Mouse (Mus musculus): ENCODE data around the gene Emilin1. TPM values are rescaled to one million over a fixed set of nuclear protein-coding genes. Genes with fewer than 3 reads are reported as not detected.
A peak's percentile ranks its signal among the peaks of the same experiment; 100 is the strongest.

Gene Emilin1
- 0.50 and 0.81 TPM in 2 replicates for polyA plus RNA-seq (2012)

GRCm38 (mm10) chr5:30913060-30913841, at the start of gene Emilin1:
Emilin1 (plus strand) TSS chr5:30913402.
- Histone ChIP-seq H3K9me3 (ENCODE audit: control insufficient read depth, low read length) (no peaks in the 10 kb centered on the region), H3K4me3 (replicated peaks) (peak within 1 kb of the TSS; percentile 45), H3K36me3 (ENCODE audit: control insufficient read depth) (peaks cover 10% of the 10 kb centered on the region), H3K4me1 (ENCODE audit: control insufficient read depth) (peaks cover 64% of the 10 kb centered on the region), H3K27me3 (ENCODE audit: control insufficient read depth) (no peaks in the 10 kb centered on the region)
- TF ChIP-seq GATA1 (IDR thresholded peaks at IDR 0.05; ENCODE audit: low read length) = no peak
- no peak for TF ChIP-seq TAL1 (IDR thresholded peaks at IDR 0.05; ENCODE audit: low read length)

DNA sequence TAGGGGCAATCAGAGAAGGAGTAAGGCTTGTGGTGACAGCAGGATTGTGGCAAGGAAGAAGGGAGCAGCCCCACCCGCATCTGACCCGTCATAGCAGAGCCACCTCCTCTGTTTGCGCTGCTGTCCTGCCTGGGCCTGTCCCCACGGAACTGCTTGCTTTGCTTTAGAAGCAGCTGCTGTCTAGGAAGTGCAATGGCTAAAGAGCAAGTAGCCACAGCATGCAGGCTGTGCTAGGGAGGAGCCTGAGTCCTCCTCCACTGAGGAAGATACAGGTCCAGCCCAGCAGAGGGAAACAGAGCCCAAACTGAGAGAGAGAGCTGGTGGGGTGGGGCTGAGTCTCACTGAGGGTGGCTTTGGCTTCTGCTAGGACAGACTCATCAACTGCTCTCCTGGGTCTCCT, 49.4 kb upstream of the Emilin1 start:
- H3K27me3 ChIP-seq (ENCODE audit: control insufficient read depth) = peaks cover 9% of the 10 kb centered on the region; the same call in 1 of the 2 replicates
- no peak overlapping the region for H3K4me3 ChIP-seq (replicated peaks)
- peaks cover 8% of the 10 kb centered on the region for H3K4me1 ChIP-seq (ENCODE audit: control insufficient read depth)
- TF ChIP-seq TAL1 (IDR thresholded peaks at IDR 0.05; ENCODE audit: low read length) = no peak
- TF ChIP-seq GATA1 (IDR thresholded peaks at IDR 0.05; ENCODE audit: low read length) = no peak
- no peaks in the 10 kb centered on the region for H3K9me3 ChIP-seq (ENCODE audit: control insufficient read depth, low read length)
- H3K36me3 ChIP-seq (ENCODE audit: control insufficient read depth) = no peaks in the 10 kb centered on the region

DNA sequence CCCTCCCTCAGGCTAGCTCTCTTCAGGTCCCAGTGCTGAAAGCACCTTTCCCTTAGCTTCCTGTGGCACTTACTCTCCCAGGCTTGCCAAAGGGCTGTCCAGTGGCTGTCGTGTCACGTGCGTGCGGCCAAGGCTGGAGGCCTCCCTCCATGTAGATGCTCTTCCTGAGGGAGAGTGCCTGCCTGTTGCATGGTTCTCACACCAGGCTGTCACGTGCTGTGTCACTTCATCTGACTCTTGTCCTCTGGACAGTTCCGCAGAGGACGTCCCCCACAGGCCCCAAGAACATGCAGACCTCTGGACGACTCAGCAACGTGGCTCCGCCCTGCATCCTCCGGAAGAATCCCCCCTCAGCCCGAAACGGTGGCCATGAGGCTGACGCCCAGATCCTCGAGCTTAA, 48.9 kb upstream of the Emilin1 start:
- H3K4me3 ChIP-seq (replicated peaks) = no peak overlapping the region
- peaks cover 9% of the 10 kb centered on the region; the same call in 1 of the 2 replicates for H3K27me3 ChIP-seq (ENCODE audit: control insufficient read depth)
- no peaks in the 10 kb centered on the region for H3K36me3 ChIP-seq (ENCODE audit: control insufficient read depth)
- H3K9me3 ChIP-seq (ENCODE audit: control insufficient read depth, low read length) = no peaks in the 10 kb centered on the region
- no peak for TF ChIP-seq GATA1 (IDR thresholded peaks at IDR 0.05; ENCODE audit: low read length)
- no peak for TF ChIP-seq TAL1 (IDR thresholded peaks at IDR 0.05; ENCODE audit: low read length)
- H3K4me1 ChIP-seq (ENCODE audit: control insufficient read depth) = peaks cover 13% of the 10 kb centered on the region

DNA sequence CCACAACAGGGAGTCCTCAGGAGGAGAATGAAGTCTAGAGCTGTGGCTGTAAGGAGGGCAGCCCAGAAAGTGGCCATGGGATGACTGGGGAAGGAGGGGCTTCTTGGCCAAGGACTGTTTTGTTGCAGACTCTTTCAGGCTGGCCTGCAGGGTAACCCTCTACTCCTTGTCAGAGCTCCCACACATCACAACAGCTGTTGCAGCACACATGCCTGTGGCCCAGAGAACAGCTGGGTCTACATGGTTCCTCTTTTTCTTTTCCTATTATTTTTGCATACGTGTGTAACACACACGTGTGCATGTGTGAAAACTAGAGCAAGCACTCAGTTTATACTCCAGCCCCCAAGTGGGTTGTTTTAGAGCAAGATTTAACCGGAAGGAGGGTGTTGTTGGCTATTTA, 46.3 kb upstream of the Emilin1 start:
- Histone ChIP-seq H3K9me3 (ENCODE audit: control insufficient read depth, low read length) (no peaks in the 10 kb centered on the region), H3K27me3 (ENCODE audit: control insufficient read depth) (peaks cover 9% of the 10 kb centered on the region; the same call in 1 of the 2 replicates), H3K36me3 (ENCODE audit: control insufficient read depth) (peaks cover 12% of the 10 kb centered on the region), H3K4me1 (ENCODE audit: control insufficient read depth) (peaks cover 24% of the 10 kb centered on the region), H3K4me3 (replicated peaks) (no peak overlapping the region)
- TF ChIP-seq TAL1 (IDR thresholded peaks at IDR 0.05; ENCODE audit: low read length) (no peak), GATA1 (IDR thresholded peaks at IDR 0.05; ENCODE audit: low read length) (no peak)

DNA sequence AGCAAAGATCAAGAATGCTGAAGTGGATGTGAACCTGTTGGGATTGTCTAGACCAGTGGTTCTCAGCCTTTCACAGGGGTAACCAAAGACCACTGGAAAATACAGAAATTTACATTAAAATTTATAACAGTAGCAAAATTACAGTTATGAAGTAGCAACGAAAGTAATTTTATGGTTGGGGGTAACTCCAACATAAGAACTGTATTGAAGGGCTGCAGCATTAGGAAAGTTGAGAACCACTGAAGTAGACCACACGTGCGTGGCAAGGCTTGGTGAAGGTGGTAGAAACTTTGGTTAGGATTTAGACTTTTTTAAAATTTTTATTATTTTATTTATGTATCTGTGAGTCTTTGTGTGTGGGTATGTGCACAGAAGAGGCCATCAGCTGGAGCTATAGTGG, 45.5 kb upstream of the Emilin1 start, which contains the start of gene Tmem214:
Tmem214 (plus strand) TSS at position 301 of the 400 bp plus-strand sequence.
- peaks cover 20% of the 10 kb centered on the region for H3K36me3 ChIP-seq (ENCODE audit: control insufficient read depth)
- H3K27me3 ChIP-seq (ENCODE audit: control insufficient read depth) = peaks cover 9% of the 10 kb centered on the region; the same call in 1 of the 2 replicates
- H3K9me3 ChIP-seq (ENCODE audit: control insufficient read depth, low read length) = no peaks in the 10 kb centered on the region
- peak within 1 kb of the TSS; percentile 95 for H3K4me3 ChIP-seq (replicated peaks)
- TF ChIP-seq TAL1 (IDR thresholded peaks at IDR 0.05; ENCODE audit: low read length) = no peak
- peaks cover 24% of the 10 kb centered on the region for H3K4me1 ChIP-seq (ENCODE audit: control insufficient read depth)

- peaks cover 33% of the 10 kb centered on the region for H3K36me3 ChIP-seq (ENCODE audit: control insufficient read depth)
- peak overlapping the region; percentile 95 for H3K4me3 ChIP-seq (replicated peaks)
- peaks cover 9% of the 10 kb centered on the region; the same call in 1 of the 2 replicates for H3K27me3 ChIP-seq (ENCODE audit: control insufficient read depth)
- TF ChIP-seq GATA1 (IDR thresholded peaks at IDR 0.05; ENCODE audit: low read length) = no peak
- TF ChIP-seq TAL1 (IDR thresholded peaks at IDR 0.05; ENCODE audit: low read length) = no peak
- no peaks in the 10 kb centered on the region for H3K9me3 ChIP-seq (ENCODE audit: control insufficient read depth, low read length)
- peaks cover 24% of the 10 kb centered on the region for H3K4me1 ChIP-seq (ENCODE audit: control insufficient read depth)
These were observed 44.2 kb upstream of the Emilin1 start for GRCm38 (mm10) chr5:30868981-30869380.

- Histone ChIP-seq H3K4me1 (ENCODE audit: control insufficient read depth) (peaks cover 21% of the 10 kb centered on the region), H3K9me3 (ENCODE audit: control insufficient read depth, low read length) (no peaks in the 10 kb centered on the region), H3K27me3 (ENCODE audit: control insufficient read depth) (peaks cover 4% of the 10 kb centered on the region; the same call in 1 of the 2 replicates), H3K4me3 (replicated peaks) (peak overlapping the region; percentile 95), H3K36me3 (ENCODE audit: control insufficient read depth) (peaks cover 39% of the 10 kb centered on the region)
- TF ChIP-seq TAL1 (IDR thresholded peaks at IDR 0.05; ENCODE audit: low read length) = no peak
- no peak for TF ChIP-seq GATA1 (IDR thresholded peaks at IDR 0.05; ENCODE audit: low read length)
These were observed 43.6 kb upstream of the Emilin1 start for GRCm38 (mm10) chr5:30869405-30870130.

- peaks cover 44% of the 10 kb centered on the region for H3K36me3 ChIP-seq (ENCODE audit: control insufficient read depth)
- no peak for TF ChIP-seq TAL1 (IDR thresholded peaks at IDR 0.05; ENCODE audit: low read length)
- TF ChIP-seq GATA1 (IDR thresholded peaks at IDR 0.05; ENCODE audit: low read length) = no peak
- peaks cover 21% of the 10 kb centered on the region for H3K4me1 ChIP-seq (ENCODE audit: control insufficient read depth)
- H3K4me3 ChIP-seq (replicated peaks) = peak overlapping the region; percentile 95
- H3K27me3 ChIP-seq (ENCODE audit: control insufficient read depth) = no peaks in the 10 kb centered on the region; the same call in 1 of the 2 replicates
- H3K9me3 ChIP-seq (ENCODE audit: control insufficient read depth, low read length) = no peaks in the 10 kb centered on the region
These were observed 43.1 kb upstream of the Emilin1 start for GRCm38 (mm10) chr5:30870131-30870406.

- TF ChIP-seq TAL1 (IDR thresholded peaks at IDR 0.05; ENCODE audit: low read length) (no peak), GATA1 (IDR thresholded peaks at IDR 0.05; ENCODE audit: low read length) (no peak)
- Histone ChIP-seq H3K27me3 (ENCODE audit: control insufficient read depth) (no peaks in the 10 kb centered on the region), H3K4me3 (replicated peaks) (no peak overlapping the region), H3K36me3 (ENCODE audit: control insufficient read depth) (peaks cover 68% of the 10 kb centered on the region), H3K9me3 (ENCODE audit: control insufficient read depth, low read length) (no peaks in the 10 kb centered on the region), H3K4me1 (ENCODE audit: control insufficient read depth) (peaks cover 21% of the 10 kb centered on the region)
These were observed 40.6 kb upstream of the Emilin1 start for GRCm38 (mm10) chr5:30872574-30872973.

Measured in erythroblast, embryonic 14.5 days (primary cell).